Mouse (Mus musculus) adrenal gland, adult 8-10 months (tissue): Measurements from ENCODE around the gene Scarb1. TPM values are rescaled to one million over a fixed set of nuclear protein-coding genes. Genes with fewer than 3 reads are reported as not detected.
"Not testable (repeated sequence)": the region's sequence is repeated elsewhere in the genome, so short reads cannot be mapped to it uniquely, and the experiment has no call there.

Experiments
- DNase-seq: peaks from one replicate; pipeline ENCODE4 v3.0.0; 2022
- total RNA-seq, 4 experiments: library from RNA; stranded (reverse); gene quantifications; 2 replicates each; pipeline ENCODE4 v1.2.4; 2022

Scarb1 gene
- 1,000 to 10,000 TPM; 1,640 to 3,396 (median 2,408) TPM for total RNA-seq

DNA sequence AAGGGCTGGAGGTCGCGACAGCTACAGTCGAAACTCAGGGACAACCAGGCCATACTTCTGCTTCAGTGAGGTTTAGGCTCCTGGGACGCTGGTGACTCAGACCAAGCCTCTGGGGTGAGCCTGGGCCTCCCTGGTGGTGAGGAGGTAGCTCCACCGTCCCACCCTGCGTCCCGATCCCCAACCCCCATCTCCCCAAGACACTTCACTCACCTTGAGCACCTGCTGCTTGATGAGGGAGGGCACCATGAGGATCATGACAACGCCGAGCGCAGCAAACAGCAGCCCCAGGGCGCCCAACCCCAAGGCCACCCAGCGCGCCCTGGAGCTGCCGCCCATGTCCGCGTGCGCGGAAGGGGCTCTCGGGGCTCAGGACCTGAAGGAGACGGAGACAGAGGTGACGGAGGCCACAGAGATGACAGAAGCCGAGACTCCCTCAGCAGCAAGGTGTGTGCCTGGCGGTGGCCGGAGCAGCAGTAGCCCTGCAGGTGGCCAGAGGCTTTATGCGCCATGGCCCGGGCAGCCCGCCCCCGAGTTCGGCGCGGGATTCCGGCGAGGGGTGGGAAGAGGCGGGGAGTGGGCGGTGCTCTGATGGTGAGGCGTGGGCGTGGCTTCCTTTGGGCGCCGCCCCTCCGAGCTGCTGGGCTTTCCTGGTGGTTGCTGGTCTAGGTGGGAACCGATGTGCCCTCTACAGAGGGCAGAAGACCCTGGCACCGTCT, at the start of gene Scarb1:
Scarb1 (minus strand) TSS at position 548 of the 716 bp plus-strand sequence.
- DNase-seq: peak; percentile 90

DNA sequence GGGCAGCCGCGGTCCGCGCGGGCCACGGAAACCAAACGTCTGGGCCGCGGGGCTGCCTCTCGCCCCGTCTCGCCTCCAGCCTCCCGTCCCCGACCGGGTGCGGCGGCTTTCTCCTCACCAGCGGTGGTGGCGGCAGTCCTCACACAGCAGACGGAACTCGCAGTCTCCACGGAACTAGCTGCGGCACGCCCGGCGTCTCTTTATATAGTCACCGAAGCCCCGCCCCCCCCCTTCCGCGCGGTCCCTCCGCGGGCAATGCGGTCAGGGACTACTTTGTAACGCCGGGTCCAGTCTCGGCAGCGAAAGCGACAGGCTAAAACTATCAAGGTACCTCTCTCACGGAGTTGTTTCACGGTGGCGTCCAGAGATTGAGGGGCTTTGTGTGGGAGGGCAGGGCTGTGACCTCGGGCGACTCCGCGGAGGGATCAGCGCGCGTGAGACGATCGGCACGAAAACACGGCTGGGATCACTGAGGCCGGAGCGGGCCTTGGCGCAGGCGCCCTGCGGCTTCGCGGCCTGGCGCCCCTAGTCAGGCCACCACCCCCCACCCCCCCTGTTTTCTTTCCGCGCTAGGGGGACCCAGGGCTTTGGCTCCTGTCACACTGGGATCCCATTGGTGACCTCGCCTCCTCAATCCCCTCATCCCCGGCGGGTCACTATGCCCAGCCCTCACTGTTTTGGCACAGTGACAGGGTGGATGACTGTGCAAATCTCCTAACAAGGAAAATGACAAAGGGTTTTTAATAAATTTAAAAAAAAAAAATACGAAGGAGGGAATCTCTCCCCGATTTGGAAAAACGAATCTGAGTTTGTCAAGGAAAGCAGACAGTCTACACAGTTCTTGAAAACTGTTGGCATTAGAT, 48.9 kb upstream of the Scarb1 start, which contains the start of gene Ubc:
Ubc (minus strand) TSS at position 624 of the 863 bp plus-strand sequence.
- peak; percentile 95 for DNase-seq

DNA sequence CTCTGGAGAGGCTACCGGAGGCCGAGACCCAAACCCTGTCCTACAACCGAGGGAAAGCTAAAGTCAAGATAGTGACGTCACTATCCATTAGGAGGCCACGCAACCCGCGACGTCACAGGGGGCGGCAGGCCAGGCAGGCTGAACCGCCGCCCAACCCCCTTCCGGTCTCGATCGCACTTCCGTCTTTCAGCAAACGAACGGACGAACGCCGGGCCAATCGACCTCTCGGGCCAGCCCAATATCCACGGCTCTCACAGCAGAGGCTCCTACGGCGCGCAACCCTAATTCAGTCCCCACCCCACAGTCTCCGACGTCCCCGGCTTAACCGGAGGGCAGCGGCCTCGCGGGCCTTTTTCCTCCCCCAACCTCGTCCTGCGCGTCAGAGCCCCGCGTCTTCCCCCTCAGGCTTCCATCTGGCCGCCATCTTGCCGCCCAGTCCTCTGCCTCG, 48.3 kb upstream of the Scarb1 start, which contains the start of gene Gm10382:
Gm10382 (plus strand) TSS at position 192 of the 448 bp plus-strand sequence.
- peak; percentile 86 for DNase-seq

DNA sequence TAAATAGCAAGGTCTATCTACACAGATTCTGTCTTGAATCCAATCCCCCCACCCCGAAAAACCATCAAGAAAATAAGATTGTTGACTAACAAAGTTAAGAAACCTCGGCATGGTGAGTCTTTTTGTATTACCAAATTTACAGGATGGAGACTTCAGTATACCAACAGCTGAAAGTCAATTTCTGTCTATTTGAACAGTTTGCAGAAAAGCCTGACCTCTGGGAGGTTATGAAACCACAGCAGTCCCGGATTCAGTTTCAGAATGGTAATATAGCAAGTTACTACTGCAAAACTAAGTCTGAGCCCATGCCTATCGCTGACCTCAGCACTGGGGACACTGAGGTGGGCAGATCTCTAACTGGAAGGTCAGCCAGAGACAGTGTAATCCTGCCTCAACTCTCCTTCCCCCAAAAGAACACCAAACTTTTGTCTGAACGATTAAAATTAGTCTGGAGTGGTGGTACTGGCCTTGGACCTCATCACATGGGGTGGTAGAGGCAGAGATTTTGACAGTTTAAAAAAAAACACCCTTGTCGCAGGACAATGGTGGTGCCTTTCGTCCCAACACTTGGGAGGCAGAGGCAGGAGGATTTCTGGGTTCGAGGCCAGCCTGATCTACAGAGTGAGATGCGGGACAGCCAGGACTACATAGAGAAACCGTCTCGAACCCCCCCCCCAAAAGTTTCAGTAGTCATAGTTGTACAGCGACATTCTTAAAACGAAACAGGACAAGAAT, 47.6 kb upstream of the Scarb1 start:
- no peak for DNase-seq

DNA sequence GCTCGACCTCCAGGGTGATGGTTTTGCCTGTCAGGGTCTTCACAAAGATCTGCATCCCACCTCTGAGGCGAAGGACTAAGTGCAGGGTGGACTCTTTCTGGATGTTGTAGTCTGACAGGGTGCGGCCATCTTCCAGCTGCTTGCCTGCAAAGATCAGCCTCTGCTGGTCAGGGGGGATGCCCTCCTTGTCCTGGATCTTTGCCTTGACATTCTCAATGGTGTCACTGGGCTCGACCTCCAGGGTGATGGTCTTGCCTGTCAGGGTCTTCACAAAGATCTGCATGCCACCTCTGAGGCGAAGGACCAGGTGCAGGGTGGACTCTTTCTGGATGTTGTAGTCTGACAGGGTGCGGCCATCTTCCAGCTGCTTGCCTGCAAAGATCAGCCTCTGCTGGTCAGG, 46.4 kb upstream of the Scarb1 start:
- DNase-seq: not testable (repeated sequence)

DNA sequence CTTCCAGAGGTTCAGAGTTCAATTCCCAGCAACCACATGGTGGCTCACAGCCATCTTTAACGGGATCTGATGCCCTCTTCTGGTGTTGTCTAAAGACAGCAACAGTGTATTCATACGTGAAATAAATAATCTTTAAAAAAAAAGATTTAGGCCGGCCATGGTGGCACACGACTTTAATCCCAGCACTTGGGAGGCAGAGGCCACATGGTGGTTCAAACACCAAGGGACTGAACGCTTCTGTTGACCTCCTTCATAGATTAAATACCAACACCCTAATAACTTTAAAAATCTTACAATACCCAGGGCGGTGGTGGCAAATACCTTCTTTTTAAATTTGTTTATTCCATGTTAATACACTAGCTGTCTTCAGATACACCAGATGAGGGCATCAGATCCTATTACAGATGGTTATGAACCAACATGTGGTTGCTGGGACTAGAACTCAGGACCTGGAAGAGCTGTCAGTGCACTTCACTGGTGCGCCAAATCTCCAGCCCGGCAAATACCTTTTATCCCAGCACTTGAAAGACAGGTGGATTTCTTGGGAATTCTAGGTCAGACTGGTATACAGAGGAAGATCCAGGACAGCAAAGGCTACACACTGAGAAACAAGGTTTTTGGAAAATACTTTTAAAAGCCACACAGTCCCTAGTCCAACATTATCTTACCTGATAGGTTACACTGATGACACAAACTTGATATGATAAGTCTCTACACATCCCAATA, 44.5 kb upstream of the Scarb1 start:
- no peak for DNase-seq

DNA sequence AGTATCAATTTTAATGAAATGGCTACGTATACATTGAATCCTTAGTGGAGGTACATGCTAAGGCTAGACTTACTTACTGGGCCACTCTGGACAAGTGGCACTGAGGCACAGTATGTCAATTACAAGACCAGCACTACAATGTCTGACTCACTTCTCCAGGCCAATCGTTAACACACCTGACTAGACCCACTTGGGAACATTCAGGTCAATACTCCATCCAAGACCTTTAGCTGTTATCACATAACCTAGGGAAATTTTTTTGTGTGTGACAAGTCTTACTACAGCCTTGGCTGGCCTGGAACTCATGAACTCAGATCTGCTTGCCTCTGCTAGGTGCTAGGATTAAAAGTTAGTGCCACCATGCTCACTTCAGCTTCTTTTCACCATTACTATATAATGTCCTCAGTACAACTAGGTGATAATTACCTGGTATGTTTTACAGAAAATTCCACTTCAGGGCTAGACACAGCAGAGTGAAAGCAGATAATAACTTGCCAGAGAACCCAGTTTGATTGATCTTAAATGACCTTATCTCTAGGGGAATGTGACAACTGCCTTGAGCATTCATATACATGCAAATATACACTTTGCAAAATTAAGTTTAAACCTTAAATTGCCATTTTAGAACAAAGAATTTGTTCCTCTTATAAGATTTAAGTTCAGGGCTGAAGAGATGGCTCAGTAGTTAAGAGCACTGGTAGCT, 43.8 kb upstream of the Scarb1 start:
- no peak for DNase-seq

DNA sequence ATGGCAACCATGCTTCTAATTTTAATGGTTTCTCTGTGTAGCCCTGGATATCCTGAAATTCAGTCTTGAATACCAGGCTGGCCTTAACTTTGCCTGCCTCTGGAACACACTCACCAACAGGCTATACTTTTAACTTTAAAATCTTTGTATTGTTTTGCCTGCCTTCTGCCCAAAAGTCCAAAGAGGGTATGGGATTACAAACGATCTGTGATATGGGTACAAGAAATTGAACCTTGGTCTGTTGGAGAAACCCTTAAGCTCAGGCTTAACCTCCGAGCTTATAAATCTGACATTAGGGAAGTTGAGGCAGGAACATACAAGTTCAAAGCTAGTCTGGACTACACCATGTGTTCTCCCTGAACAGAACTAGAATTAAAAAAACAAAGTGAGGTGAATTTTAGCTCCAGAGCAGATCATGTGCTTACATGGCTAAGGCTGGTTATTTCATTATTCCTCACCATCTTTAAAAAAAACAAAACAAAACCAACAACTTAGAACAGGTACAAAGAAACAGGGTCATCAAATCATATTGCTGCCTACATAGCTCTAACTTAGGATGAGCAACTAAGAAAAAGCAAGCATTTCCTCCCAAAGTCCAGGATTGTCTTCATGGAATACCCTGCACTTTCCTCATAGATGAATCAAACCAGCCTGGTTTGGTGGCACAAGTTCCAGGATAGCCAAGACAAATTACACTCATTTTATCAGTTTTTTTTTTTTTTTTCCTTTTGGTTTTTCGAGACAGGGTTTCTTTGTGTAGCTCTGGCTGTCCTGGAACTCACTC, 42.9 kb upstream of the Scarb1 start:
- DNase-seq: no peak

DNA sequence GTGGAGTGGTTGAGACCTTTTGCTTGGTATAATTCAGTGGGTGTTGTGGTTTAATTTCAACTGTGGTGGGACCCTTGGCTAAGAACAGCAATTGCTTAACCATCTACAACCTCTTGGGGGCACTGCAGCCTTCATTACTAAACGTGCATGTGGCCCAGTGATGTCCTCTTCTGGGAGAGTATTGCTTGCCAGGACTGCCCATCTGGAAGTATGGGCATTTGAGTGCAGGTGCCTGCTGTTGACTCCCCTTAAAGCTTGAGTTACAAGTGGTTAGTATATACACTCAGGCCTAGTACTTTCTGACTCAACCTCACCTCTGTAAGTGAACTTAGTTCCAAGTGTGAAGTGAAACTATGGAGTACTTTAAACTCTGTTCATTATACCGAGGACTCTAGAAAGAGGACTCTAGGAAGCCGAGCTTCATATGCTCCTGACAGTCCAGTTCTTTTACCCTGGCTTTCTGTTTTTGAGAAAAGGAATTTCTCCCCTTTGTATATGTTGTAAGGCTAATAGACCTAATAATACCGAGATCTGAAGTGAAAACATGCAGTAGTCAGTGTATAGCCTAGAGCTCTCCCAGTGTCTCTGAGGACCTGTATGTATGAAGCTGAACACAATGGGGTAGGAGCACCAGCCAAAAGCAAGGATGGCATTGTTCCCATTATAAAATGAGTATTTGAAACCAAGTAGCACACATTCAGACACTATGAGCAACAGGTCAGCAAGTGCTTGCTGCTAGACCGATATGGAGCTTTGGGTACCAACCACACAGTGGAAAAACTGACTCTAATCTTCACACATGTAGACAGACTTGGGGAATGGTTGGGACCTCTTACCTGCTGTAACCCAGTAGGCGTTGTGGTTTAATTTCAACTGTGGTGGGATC, 42.0 kb upstream of the Scarb1 start:
- DNase-seq: peak; percentile 63

DNA sequence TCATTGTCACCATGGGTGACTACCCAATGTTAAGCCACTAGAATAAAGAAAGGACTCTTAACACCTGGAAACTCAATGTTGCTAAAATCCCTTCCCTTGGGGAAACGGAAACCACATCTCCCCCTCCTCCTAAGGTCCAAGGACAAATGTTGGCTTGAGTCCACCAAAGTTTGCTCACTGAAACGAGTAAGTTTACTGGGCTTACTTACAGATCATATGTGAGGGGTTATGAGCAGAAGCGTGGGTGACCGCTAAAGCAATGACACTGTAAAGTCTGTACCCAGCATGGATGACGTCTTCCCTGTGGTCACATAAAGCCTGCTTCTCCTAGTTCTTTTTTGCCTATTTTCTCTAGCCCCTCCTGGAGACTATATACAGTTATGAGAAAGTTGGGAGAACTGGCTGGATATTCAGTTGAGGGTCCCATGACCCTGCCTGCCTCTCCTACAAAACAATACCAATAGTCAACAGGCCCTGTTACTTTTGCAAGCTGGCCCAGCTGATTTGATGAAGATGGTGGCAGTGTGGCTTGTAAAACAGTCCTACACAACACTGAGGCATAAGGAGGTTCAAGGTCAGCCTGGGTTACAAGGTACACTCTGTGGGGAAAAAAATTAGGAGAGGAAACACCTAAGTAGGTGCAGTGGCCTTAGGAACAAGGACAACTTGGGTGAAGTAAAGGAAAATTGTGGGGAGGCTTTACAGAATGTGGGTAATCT, 41.2 kb upstream of the Scarb1 start:
- DNase-seq: no peak

DNA sequence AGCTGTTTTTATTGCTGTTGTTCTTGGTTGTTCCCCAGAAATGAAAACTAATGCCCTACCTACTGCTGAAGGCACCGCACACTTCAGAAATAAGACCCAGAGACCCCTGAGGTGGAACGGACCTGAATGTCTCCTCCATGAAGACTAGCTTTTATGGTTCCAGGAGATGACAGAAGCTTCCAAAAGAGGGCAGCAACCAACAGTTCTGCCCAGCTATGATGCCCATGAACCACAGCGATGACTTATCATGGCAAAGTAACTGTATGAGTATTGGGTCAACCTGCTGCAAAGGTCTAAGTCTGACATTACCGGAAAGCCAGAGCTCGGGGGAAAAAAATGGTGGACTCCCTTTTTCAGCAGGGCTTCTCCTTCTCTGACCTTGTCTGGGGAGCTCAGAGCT, 38.0 kb upstream of the Scarb1 start:
- no peak for DNase-seq

DNA sequence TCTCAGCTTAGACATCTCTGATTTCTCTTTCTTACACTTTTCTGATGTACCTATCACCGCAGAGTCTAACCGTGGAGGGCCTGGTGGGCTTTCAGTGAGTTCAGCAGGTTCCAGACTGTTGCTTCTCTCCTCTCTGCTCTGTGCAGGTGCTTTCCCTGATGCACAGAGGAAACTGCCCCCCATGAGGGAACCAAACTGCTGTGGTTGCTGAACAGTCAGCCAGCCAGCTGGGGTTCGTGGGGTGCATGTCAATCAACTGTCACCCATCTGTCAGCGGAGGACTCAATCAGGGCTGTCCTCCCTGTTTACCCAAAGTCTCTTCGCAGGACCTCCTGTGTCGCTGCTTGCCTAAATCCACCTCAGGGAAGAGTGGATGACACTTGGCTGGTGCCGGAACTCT, 36.3 kb upstream of the Scarb1 start:
- DNase-seq: no peak

DNA sequence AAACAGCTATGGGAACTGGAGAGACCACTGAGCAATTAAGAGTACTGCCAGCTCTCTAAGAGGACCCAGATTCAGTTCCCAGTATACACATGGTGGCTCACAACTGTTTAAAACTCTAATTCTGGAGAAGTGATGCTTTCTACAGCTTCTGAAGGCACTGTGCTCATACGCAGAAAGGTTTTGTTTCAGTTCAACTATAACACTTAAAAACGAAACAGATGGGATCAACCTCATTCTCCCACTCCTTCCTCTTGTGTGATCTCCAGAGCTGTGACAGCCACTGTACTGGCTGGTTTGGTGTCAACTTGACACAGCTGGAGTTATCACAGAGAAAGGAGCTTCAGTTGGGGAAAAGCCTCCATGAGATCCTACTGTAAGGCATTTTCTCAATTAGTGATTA, 35.0 kb upstream of the Scarb1 start:
- no peak for DNase-seq

DNA sequence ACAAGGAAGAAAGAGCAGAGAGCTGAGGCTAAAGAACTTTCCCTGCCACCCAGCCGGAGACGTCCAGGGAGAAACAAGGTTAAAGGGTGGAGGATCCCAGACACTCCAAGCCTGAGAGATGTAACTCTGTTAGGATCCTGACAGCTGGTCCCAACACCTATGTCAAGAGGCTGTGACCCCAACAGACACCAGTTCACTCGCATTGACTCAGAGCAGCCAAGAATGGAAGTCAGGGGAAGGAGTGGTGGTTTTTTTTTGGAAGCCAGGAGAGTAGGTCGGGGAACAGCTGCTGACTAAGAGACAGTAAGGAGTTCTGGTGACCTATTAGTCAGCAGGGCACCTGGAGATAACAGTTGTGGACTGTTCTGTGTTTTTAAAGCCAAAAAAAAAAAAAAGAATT, 31.1 kb upstream of the Scarb1 start:
- no peak for DNase-seq

DNA sequence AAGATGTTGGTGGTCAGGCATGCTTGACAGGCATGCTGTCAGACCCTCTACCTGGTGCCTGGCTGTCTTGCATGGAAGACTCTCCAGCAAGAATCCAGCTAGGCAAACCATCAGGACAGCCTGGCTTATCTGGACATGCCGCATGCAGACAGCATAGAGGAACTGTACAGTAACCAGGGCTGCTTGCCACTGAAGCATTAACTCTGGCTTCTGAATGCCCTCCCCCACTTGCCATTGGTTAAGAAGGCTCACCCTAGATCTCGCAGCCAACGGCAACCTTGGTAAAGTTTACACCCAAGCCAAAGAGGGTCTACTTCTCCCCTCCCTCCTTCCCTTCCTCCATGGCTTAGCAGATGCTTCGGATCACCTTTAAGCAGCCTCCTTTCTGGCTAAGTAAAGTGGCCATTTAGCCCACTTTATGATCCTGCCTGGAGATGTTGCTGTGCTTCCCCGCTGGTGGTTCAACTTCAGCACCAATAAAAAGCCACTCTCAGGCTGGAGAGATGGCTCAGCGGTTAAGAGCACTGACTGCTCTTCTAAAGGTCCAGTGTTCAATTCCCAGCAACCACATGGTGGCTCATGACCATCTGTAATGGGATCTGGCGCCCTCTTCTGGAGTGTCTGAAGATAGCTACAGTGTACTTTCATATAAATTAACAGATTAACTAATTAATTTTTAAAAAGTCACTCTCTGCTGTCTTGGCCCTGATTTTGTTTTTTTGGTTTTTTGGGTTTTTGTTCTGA, 30.2 kb upstream of the Scarb1 start:
- DNase-seq: no peak

DNA sequence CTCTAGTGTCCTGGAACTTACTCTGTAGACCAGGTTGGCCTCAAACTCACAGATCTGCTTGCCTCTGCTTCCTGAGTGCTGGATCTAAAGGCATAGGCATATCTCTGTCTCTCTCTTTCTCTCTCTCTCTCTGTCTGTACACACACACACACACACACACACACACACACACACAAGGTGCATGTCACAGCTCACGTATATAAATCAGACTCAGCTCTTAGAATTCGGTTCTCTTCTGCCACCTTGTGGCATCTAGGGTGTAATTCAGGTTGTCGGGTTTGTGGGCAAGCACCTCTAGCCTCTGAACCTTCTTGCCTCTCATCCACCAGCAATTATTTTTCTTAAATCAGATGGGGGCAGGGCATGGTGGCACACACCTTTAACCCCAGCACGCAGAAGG, 27.7 kb upstream of the Scarb1 start:
- DNase-seq: peak; percentile 50

DNA sequence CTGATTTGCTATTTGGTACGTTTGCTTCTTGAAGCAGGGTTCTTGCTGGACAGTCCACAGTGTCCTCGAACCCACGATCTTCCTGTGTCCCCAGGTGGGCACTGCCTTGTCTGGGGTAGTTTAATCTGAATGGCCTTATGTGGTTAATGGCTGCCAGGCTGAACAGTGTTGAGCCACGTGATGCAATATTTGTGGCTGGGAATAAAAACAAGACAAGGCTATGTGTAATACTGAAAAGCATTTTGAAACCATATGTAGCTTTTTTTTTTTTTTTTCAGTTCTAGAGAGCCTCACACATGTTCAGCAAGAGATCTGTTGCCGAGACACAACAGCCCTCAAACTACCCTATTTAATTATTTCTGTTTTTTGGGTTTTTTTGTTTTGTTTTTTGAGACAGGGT, 27.3 kb upstream of the Scarb1 start:
- DNase-seq: no peak

DNA sequence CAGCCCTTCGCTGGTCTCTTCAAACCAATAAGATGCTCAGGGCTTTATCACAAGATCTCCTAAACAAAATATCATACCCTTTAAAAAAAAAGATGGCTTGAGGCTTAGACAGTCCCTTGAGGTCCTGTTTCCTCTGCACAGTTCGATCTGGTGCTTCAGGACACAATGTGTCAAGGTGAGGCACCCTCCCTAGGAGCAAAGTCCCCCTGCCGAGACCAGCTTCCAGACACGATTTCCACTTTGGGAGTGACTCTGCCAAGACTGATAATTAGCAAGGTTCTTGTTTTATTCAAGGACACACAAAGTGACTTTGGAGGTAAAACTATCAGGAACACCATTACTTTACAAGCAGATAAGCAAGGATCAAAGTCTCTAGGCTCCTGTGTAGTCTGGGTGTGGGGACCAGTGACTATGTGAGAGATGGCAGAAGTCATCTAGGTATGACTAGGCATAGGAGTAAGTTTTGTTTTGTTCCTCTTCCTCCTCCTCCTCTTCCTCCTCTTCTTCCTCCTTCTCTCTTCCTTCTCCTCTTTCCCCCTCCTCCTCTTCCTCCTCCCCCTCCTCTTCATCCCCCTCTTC, 24.0 kb upstream of the Scarb1 start:
- DNase-seq: no peak
